Mouse (Mus musculus) T-helper 17 cell (primary cell): ENCODE data around the gene Ankrd23.

ENCODE experiments used
- in situ Hi-C, 2 experiments: fragments of 300-600 bp; cut with MboI, MseI; formaldehyde crosslinking; loops; 1 replicate in 1 of 2; 2 replicates in 1 of 2; pipeline ENCODE4 v1.15.1; 2025; ENCODE audit warnings: high pct_unique_total_duplicates in 2 of 2

The Ankrd23 gene

GRCm38 (mm10) chr1:36545845-36546600 is 9.3 kb upstream of the Ankrd23 start:
- in situ Hi-C loops, result loop anchor here in 1 of 2 experiments (5.0 kb wide), 1 partner anchor 86 kb away; no protein-coding TSS in a partner anchor

DNA sequence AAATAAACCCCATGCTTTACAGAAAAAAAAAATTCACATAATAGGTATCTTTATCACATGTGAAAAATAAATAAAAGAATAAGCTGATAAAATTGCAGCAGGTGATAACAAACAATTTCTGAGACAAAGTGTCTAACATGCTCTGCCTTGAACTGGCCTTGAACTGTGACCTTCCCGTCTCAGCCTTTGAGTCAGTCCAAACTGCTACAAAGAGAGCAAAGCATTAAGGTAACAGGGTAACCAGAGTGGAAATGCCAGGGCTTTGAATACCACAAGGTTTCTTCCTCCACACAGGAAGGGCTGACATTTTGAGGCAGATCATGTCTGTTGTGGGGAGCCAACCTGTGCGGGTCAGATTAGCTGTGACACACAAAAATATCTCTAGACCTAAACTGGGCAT is 8.7 kb upstream of the Ankrd23 start:
- in situ Hi-C loops, result loop anchor here in 1 of 2 experiments (5.0 kb wide), 1 partner anchor 87 kb away; no protein-coding TSS in a partner anchor

DNA sequence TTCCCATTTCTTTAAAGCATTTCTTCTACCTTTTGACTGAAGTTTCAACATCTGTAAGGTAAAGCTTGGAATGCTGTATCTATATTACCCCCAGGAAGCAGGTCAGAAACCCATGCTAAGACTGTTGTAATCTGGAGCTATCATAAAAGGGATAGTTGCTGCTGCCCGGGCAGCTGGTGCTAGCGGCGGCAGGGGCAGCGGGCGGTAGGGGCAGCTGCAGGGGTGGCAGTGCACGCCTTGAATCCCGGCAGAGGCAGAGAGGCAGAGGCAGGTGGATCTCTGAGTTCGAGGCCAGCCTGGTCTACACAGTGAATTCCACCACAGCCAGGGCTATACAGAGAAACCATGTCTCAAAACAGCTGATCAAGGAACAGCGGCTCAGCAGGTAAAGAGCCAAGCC is 6.2 kb upstream of the Ankrd23 start:
- in situ Hi-C loops, result no loop called here

GRCm38 (mm10) chr1:36541844-36542243 is 5.2 kb upstream of the Ankrd23 start:
- in situ Hi-C loops, result no loop called here

- in situ Hi-C loops, result no loop called here
Measured at GRCm38 (mm10) chr1:36540807-36541206, 4.1 kb upstream of the Ankrd23 start.

- in situ Hi-C loops, result no loop called here
Measured at GRCm38 (mm10) chr1:36540132-36540531, 3.4 kb upstream of the Ankrd23 start.

GRCm38 (mm10) chr1:36539186-36539585 is 2.5 kb upstream of the Ankrd23 start, which contains the start of gene Gm42417:
Gene Gm42417, minus strand, starts transcription at chr1:36539429.
- in situ Hi-C loops, result no loop called here

GRCm38 (mm10) chr1:36538727-36539126 is 2.0 kb upstream of the Ankrd23 start:
- in situ Hi-C loops, result no loop called here

DNA sequence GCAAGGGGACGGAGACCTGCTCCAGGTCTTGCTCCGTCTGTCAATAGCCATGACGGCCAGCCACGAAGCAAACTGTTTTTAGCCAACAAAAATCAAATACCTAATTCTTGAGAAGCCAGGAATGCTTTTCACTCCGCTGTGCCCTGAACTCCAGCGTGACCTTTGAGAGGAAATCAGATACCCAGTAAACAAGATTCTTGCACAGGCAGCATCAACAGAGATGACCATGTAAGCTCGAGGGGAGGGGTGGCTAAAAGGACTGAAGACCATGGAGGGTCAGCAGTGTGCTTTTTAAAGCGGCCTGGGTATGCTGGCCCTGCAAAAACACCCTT is 320 bp downstream of the Ankrd23 start:
- in situ Hi-C loops, result no loop called here

GRCm38 (mm10) chr1:36535477-36536396 is 946 bp downstream of the Ankrd23 start:
- in situ Hi-C loops, result no loop called here

DNA sequence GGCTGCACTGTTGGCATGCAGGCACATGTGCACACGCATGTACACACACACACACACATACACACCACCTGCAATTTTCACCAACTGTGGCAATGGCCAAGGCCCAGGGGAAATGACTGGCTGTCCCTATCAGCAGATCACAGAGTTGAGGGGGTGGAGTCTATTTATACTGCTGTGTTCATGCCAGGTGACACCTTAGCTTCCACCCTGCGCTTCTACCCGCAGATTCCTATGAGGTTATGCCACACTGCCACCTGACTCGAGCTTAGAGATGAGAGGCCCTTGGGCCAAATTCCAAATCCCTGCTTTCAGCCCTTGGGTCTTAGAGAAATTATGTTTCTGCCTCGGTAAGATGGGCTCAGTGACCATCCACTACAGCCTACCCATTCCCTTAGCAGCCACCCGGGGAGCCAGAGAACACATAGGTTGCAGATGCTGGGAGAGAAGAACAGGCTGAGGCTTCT is 2.1 kb downstream of the Ankrd23 start:
- in situ Hi-C loops, result no loop called here

DNA sequence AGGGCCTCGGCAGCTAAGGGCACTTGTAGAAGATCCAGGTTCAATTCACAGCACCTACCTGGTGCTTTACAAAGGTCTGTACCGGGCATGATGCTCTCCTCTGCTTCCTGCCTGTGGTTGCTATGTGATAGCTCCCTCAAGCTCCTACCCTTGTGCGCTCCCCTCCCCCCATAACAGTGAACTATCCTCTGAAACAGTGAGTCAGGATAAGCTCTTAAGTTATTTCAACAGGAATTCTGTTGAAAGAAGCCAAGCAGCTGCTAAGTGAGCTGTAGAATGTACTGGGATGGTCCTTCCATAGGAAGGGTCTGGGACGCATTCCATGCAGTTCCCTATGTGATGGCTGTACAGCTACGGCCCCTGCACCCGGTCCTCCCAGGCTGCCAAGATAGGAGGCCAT is 3.1 kb downstream of the Ankrd23 start:
- in situ Hi-C loops, result no loop called here

DNA sequence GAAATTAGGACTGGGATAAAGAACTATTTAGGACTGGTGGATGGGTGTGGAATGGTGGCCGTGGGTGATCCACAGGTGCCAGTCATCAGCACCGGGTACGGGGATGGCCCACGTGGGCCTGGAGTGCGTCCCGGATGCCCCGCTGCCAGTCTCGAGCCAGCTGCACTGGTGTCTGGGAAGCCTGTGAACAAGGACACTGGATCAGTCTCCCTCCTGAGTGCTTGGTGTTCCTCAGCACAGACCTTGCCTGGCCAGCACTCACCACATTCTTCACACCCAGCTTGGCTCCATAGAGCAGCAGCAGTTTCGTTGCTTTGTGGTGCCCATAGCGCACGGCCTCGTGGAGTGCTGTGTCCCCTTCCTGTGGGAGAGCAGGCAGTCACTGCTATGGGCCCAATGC is 5.2 kb downstream of the Ankrd23 start:
- in situ Hi-C loops, result no loop called here

- in situ Hi-C loops, result no loop called here
Measured at GRCm38 (mm10) chr1:36530962-36531361, 5.7 kb downstream of the Ankrd23 start.

DNA sequence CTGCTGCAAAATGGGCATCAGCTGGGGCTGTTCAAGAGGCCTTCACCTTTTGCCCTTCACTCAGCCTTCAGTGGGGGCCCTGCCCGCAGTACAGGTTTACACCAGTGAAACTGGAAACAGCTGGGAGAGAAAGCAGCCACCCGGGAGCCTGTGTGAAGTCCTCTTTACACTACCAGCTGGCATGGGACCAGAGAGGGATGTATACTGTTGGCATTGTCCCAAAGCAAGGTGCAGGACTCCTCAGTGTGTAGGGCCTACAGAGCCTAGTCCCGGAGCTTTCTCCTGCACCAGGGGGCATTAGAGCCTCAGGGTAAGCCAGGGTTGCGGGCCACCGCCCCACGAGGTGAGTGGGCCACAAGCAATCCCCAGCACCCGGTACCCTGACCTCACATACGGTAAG is 6.2 kb downstream of the Ankrd23 start:
- in situ Hi-C loops, result no loop called here

DNA sequence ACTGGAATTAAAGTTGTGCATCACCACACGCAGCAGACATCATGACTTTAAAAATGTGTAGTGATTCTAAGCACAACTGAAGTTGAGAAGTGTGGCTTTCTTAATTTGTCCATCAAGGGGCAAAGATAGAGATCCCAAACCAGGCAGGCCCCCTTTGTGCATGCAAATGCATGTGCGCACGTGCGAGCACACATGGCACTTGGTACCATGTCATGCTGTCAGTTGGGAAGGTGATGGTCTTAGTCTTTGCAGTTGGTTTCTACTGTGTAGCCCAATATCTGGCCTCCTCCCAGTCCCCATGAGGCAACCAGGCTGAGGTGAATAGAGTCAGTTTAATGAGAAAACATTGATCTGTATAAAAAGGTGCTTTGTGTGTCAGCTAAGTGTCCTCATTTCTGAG is 6.8 kb downstream of the Ankrd23 start:
- in situ Hi-C loops, result no loop called here

- in situ Hi-C loops, result no loop called here
Measured at GRCm38 (mm10) chr1:36529274-36529673, 7.4 kb downstream of the Ankrd23 start.

DNA sequence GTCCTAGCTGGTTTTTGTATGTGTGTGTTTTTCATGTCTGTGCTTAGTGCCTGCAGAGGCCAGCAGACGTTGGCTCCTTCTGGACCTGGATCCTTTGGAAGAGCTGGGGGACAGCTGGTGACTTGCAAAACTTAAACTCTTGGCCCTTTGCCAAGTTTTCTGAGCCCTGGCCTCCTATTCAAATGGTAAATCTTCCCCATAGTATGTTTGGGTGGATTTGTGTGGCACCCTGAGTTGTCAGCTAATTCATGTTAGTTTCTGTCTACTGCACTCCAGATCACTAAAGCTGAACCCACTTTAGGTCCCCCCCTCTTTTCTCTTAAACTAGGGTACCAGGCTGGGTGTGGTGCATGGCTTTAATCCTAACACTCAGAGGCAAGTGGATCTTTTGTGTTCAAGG is 8.3 kb downstream of the Ankrd23 start:
- in situ Hi-C loops, result no loop called here

DNA sequence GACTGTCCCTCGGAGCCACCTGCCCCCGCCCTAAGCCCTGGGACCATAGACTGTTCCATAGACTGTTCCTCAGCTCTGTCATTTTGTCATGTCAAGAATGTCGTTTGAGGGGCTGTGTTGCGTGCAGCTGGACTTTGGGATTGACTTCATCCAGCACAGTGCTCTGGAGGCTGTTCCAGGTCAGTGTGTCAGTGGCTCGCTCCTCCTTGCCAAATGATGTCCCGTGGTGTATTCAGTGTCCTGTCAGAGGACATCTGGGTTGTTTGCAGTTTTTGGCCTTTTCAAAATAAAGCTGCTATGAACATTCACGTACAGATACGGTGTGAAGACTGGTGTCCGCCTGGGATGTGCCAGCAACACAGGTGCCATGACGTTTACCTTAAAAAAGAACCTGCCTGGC is 9.8 kb downstream of the Ankrd23 start:
- in situ Hi-C loops, result no loop called here

DNA sequence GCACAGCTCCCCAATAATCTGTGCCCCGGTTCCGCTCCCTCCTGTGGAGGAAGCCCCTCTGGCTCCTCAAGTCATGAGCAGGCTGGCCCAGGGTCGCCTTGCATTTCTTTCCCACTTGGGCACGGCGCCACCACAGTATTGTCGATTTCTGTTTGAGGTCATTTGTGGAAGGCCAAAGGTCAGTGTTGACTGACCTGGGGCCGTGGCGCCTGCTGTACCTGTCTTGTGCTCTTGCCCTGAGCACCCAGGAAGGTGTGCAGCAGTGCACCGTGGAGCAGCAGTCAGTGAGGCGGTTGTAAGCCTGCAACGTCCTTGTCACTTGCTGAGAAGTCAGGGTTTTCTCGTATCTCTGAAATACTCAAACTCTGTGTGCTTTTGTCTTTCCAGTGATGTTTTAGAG is 10.9 kb downstream of the Ankrd23 start:
- in situ Hi-C loops, result no loop called here

- in situ Hi-C loops, result no loop called here
Measured at GRCm38 (mm10) chr1:36524058-36524457, 12.6 kb downstream of the Ankrd23 start.

DNA sequence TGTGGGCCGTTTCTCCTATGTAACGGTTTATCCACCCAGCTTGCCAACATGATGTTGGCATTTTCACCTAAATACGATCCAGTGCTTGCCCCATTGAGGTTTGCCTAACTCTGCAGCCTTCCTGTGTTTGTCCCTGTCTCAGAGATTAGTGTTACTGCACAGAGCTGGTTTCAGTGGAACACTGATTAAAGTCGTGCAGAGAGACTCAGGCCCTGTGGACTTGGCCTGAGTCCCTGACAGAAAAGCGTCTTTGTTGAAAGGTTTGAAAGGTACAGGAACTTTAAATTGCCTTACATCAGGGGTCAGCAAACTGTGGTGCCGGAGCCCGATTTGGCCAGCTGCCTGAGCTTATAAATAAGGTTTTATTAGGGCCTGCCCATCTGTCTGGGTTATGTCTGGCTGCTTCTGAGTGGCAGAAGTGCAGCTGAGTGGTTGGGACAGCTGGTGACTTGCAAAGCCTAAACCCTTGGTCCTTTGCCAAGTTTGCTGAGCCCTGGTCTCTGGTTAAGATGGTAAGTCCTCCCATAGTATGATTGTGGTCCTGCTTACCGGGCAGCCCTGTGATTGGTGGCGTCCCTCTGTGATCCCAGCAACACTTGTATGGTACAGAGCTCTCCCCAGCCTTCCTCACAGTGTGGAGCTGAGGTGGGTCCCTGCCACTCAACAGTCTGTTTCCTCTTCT is 13.2 kb downstream of the Ankrd23 start:
- in situ Hi-C loops, result no loop called here
